Mouse (Mus musculus): Measurements from ENCODE around the gene Snx22.

DNA sequence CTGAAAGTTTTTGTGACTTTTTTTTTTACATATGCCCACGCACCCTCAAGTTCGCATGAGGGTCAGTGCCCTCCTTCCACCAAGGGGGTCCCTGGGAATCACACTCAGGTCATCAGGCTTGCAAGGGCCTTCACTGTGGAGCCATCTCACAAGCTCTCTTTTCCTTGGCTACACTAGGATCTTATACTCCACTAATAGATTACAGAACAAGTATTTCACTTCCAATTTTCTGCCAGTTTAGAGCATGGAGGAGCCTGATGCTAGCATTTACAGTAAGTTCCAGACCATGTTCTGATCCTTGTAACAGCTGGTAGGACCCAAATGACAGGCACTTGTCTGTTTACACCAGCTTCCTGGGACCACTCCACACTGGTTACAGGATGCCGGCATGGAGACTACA lies 8.6 kb upstream of the Snx22 start:
- TF ChIP-seq CTCF (IDR thresholded peaks at IDR 0.05): no peak
- TF ChIP-seq EP300 (IDR thresholded peaks at IDR 0.05): no peak
